Mouse (Mus musculus) adrenal gland, postnatal 36 days (tissue): Measurements from ENCODE around the gene Krt86. TPM values are rescaled to one million over a fixed set of nuclear protein-coding genes. Genes with fewer than 3 reads are reported as not detected.
A peak's percentile ranks its signal among the peaks of the same experiment; 100 is the strongest.
"Not testable (repeated sequence)": the region's sequence is repeated elsewhere in the genome, so short reads cannot be mapped to it uniquely, and the experiment has no call there.

Experiments
- DNase-seq, 2 experiments: peaks; one replicate each; pipeline ENCODE4 v3.0.0; 2021; ENCODE audit warnings: mixed read lengths in 1 of 2
- total RNA-seq, 2 experiments: library from RNA; stranded (reverse); gene quantifications; 2 replicates each; pipeline ENCODE4 v1.2.3; 2021

Gene Krt86
- total RNA-seq, 2 experiments from 2014 or later, result not detected

DNA sequence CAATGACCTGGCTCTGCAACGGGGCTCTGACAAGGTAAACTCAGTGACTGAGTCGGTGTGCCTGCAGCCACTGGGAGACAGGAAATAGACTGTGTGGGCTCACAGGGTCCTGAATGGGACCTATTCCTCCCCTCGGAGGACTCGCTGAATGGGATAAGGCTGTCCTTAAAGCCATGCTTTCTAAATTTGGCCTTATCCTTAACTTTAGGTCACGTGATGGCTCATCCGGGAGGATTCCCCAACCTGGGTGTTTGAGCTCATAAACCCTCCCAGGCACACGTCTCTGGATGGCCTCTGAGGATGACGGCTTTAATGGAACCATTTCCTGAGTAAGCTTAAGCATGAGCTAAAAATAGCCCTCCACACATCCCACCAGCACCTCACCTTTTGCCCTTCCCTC lies 19.4 kb downstream of the Krt86 start:
- DNase-seq, result no peak

DNA sequence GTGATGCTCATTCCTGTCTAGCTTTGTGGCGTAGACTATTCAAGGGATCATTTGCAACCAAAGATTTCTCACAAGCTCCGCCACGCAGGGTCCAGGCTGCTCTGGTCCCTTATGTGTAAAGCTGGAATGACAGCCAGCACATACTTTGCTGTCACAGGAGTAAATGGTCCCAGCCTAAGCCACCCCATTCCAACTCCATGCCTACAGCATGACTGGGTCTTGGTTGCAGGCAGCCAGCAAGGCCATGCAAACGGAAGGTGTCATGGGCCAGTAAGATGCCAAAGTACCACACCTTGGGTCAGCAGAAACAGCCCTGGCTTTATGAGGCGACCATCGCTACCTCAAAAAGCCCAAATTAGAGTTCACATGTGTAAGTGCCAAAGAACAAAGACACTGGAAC lies 20.4 kb downstream of the Krt86 start:
- no peak for DNase-seq

DNA sequence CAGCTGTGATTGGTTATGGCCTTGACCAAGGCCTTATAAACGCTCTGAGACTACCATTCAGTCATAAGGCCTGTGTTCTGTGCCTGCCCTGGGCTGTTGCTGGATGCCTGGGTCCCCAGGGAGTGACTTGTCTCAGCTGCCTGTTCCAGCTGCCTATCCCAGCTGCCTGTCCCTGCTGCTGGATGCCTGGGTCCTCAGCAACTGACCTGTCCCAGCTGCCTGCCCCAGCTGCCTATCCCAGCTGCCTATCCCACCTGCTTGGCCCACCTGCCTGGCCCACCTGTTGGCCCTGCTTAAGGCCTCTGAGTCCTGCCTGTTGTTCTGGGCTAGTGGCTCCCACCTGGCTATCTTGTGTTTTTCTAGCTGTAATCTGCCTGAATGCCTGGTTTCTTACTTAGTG lies 20.9 kb downstream of the Krt86 start:
- DNase-seq, result no peak

DNA sequence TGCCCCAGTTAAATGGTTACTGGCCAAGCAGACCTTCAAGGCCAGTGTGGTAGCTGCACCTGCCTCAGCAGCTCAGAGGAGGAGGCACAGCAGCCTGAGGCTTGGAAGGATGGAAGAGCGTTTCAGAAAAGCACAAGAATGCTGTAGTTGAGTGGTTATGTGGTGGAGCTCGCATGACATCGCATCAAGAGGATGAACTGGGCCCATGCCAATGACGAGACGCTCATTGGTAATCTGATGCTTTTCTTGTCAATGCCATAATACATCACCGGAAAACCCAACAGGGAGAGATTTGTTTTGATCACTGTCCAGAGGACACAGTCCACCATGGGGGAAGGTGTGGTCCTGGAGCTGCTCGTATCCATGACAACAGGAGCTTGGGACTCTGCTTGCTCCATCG lies 22.0 kb downstream of the Krt86 start:
- DNase-seq, result no peak

DNA sequence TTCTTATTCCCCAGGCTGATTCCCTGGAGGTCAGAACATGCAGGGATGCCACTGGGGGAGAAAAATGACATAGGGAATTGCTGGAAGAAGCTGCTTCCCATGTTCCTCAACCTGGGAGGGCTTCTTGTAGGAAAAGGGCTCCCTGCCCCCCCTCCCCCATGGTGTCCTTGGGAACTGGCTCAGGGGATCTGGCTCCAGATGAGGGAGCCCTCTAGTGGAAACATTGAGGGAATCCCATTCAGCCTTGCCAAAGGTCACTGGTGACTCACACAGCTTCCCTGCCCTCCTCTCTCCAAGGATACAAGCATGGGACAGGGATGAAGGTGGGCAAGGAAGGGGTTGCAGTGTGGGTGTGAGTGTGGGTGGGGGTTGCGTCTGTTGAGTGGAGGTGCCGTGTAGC lies 23.9 kb downstream of the Krt86 start:
- DNase-seq, result peak; percentile 80 to 83

DNA sequence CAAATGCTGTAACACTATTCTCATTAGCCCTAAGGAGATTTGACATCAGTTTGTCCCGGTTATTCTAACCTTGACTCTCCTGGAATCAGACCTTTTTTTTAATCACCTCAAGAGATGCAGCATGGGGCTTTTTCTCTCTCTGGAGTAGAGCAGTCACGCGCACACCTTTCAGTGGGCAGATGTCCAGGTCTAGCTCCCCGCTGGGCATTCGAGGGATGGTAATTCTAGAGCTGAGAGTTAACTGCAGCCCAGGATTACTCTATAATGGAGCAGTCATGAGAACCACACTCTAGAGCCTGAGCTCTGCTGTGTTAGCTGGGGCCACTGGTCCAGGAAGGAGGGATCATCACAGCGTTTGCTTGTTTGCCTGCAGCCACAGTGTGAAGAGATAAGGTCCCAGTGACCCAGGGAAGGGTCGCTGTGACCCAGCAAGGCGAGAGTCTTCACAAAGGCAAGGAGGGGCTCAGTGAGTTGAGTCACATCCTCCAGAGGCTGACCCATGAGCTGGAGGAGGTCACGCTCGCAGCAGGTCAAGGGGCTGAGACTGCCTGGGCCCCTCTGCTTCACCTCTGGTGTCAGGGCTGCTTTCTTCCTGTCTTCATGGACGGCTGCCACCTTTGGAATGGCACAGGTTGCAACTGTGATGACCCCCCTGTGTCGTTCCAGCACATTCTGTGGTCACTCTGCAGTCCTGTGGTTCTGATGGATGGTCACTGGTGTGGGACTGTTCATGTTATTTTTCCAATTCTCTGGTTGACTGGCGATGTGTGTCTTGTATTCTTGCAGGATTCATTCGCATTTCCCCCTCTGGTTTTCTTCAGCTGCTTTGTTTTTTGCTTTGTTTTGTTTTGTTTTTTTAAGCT lies 33.8 kb downstream of the Krt86 start:
- no peak for DNase-seq

DNA sequence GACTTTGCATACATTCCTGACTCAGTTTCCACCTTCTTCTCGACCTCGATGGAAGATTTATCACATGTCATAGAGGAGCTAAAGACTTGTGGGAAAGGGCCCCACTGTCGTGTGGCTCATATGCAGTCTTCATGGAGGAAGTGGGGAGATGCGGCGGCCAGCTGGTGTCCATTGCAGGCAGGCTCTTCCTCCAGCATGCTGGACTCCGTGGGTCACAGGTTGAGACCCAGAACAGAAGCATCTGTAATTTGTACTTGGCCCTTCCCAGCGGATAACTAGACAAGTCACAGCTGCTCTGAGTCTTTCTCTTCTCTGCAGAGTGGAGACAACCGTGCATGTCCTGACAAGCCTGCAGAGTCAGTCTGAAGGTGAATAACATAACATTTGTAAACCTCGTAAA lies 35.0 kb downstream of the Krt86 start:
- no peak for DNase-seq

DNA sequence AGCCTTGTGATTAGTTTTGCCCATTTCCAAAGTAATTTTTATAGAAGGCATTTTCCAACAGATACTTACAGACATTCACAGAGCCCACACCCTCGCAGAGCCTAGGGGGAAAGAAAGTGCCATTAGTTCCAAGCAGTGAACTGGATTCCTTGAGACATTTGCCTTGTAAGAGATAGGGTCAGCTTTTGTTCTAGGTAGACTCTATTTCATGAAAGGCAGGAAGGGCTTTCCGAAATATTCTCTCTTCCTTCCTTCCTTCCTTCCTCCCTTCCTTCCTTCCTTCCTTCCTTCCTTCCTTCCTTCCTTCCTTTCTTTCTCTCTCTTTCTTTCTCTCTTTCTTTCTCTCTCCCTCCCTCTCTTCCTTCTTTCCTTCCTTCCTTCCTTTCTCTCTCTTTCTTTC lies 43.9 kb downstream of the Krt86 start, which contains the start of gene Gm49425:
Gene Gm49425 (minus strand): TSS at position 101 of the 400 bp plus-strand sequence.
- DNase-seq, result not testable (repeated sequence)

DNA sequence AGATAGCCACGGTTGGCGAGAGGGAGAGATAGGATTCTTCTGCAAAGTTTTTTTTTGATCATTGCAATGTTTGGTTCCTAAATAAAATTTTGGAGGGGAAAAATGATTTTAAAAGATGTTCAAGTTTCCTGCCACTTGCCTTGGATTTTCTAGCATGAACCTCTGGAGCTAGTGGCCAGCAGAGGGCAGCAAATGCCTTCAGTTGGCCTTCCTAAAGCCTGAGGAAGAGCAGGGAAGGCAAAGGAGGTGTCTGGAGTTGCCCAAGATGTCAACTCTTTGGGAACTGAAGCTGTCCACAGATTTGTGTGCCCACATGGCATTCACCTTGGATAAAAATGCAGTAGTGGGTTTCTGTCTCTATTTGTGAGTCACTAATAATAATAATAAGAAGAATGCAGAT lies 46.5 kb downstream of the Krt86 start:
- DNase-seq, result peak; percentile 81 to 86

DNA sequence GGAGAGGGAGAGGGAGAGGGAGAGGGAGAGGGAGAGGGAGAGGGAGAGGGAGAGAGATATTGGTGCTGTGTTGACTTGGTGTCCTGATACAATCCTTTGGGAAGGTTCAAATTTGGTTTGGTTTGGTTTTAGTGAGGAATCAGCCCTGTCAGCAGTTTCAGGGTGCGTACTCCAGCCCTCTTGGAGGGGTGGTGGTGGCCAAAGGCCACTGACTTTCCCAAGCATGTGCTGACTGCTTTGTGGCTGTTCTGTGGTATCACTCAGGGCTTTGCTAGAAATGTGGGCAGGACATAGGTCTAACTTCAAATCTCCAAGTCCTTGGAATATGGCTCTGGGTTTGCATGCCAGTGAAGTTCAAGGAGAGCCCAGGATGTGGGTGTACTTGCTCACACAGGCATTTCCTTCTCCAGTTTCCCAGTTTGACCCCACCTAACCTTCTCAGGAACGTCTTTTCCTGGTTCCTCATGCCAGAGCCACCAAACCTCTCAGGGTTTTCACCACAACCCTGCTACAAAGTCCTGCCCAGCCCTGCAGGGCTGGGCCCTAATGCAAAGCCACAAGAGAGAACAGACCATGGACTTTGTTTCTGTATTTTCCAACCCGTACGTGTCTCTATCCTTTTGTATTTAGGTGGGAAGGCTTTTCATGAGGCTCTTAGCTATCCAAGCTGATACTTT lies 49.4 kb downstream of the Krt86 start:
- DNase-seq, result no peak

Other genes starting within 250 kb of the Krt86 start
- gene Grasp, start 249.3 kb upstream of the Krt86 start, total RNA-seq, result 10 to 100 TPM; 18.7 to 60.1 TPM
- 1,000 to 10,000 TPM in 1 of 2 experiments, 100 to 1,000 TPM in 1; 924 to 1,160 TPM for gene Nr4a1, start 219.2 kb upstream of the Krt86 start, total RNA-seq
- 10 to 100 TPM; 53.6 to 90.1 TPM for gene Atg101, start 189.2 kb upstream of the Krt86 start, total RNA-seq
- gene 6030408B16Rik, start 180.3 kb upstream of the Krt86 start, total RNA-seq, result under 1 TPM; 0.36 to 0.40 TPM
- 1 to 10 TPM; 1.4 to 2.0 TPM for gene Krt80, start 103.3 kb upstream of the Krt86 start, total RNA-seq
- gene Krt7, start 62.4 kb upstream of the Krt86 start, total RNA-seq, result 1 to 10 TPM in 1 of 2 experiments, under 1 TPM in 1; 0.89 to 1.8 TPM
- gene Krt87, start 34.7 kb upstream of the Krt86 start, total RNA-seq, result not detected
- gene Krt88, start 25.7 kb upstream of the Krt86 start, total RNA-seq, result not detected
- gene Krt81, start 9.7 kb upstream of the Krt86 start, total RNA-seq, result not detected
- gene Krt83, start 18.0 kb downstream of the Krt86 start, total RNA-seq, result not detected
- not detected for gene Gm49425, start 43.8 kb downstream of the Krt86 start, total RNA-seq
- not detected for gene Krt84, start 59.3 kb downstream of the Krt86 start, total RNA-seq
- not detected for gene Krt82, start 77.2 kb downstream of the Krt86 start, total RNA-seq
- gene Krt90, start 89.5 kb downstream of the Krt86 start, total RNA-seq, result not detected
- gene Krt75, start 100.4 kb downstream of the Krt86 start, total RNA-seq, result not detected
- not detected for gene Gm5414, start 154.7 kb downstream of the Krt86 start, total RNA-seq
- gene Gm5478, start 173.9 kb downstream of the Krt86 start, total RNA-seq, result not detected
- gene Krt6b, start 206.8 kb downstream of the Krt86 start, total RNA-seq, result not detected
- not detected for gene Krt6a, start 220.8 kb downstream of the Krt86 start, total RNA-seq
- not detected for gene Krt5, start 239.4 kb downstream of the Krt86 start, total RNA-seq